Mouse (Mus musculus) adrenal gland, adult 10 weeks (tissue): Measurements from ENCODE around the gene Spint5. TPM values are rescaled to one million over a fixed set of nuclear protein-coding genes. Genes with fewer than 3 reads are reported as not detected.

Experiments used
- polyA plus RNA-seq: library from polyadenylated mRNA; stranded (reverse); fragments of 350-450 nt; fragmentation: Illumina TruSeq; extraction: RNeasy Lipid Tissue Mini Kit (QIAGEN cat#74804); gene quantifications from one replicate; pipeline ENCODE4 v1.2.3, GENCODE M21; 2014; ENCODE audit warnings: low read depth, low replicate concordance

Spint5 gene
- not detected for polyA plus RNA-seq

DNA sequence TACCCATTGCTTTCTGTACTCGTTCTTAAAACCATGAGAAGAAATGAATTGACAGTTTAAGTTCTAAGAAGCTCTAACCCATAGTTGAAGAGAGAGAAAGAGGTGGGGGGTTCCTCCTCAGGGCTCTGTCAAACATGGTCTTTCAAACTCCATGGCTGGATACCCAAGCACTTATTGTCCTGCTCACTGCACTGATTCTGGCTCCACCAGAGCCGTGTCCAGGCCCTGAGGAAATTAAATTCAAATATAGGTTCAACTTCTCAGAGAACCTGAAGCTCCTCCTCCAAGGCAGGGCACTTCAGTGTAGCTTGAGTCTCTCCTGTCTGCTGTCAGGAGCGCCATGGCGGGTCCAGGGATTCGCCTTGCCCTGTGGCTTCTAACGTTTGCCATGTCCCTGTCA is at the start of gene Spint5:
Spint5 (plus strand) TSS at position 301 of the 400 bp plus-strand sequence.

DNA sequence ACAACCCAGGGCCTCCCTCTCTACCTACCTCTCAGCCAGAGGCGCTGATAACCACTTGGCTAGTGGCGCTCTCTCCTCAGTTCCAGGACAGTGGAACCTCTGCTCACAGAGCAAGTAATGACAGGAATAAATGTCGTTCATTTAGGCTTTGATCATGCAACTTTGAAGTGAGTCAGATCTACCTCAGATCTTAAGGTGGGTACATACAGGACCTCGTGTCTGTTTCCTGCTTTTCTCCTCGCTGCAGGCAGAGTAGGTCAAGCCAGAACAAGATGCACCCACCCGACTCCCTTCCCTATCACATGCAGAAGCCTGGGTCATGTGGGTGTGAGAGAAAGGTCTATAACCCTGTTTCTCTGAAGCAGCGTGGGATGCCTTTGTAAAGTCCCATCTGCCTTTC is 41.1 kb upstream of the Spint5 start, which contains the start of gene Wfdc11:
Wfdc11 (minus strand) TSS at position 101 of the 400 bp plus-strand sequence.

GRCm38 (mm10) chr2:164684807-164685206 is 30.3 kb upstream of the Spint5 start, which contains the start of gene Wfdc13:
Wfdc13 (plus strand) TSS chr2:164685107.

GRCm38 (mm10) chr2:164698201-164698600 is 16.9 kb upstream of the Spint5 start, which contains the start of gene Spint4:
Spint4 (plus strand) TSS chr2:164698501.

DNA sequence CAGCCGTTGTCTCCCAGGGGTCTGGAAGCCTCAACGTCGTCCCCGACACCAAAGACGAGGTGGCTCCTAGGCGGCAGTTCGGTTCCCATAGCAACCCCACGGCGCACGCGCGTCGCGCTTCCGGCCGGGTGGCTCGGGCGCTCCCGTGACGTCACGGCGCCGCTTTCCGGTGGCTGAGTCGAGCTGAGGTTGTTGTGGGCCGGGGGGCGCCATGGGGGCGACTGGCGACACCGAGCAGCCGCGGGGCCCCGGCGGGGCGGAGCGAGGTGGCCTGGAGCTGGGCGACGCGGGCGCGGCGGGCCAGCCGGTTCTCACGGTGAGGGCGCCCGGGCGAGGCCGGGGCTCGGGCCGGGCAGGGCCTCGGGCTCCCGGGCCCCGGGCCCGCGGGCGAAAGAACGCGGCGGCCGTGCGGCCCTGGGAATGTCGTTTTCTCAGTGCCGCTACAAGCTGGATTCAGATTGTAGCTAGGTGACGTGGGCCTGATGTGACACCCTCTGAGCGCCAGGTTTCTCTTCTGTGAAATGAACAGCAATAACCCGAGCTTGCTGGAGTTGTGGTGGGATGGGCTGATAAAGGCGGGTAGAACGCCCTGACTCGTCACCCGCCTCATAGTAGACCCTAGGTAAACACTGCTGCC is 30.9 kb downstream of the Spint5 start, which contains the start of the genes Wfdc3 and Dnttip1:
Wfdc3 (minus strand) TSS at position 89 of the 637 bp plus-strand sequence.
Dnttip1 (plus strand) TSS at position 141 of the 637 bp plus-strand sequence.

Other genes starting within 250 kb of the Spint5 start
- not detected for gene Trp53tg5, start 241.6 kb upstream of the Spint5 start, polyA plus RNA-seq
- 3.4 TPM for gene Dbndd2, start 229.2 kb upstream of the Spint5 start, polyA plus RNA-seq
- 7.0 TPM for gene Pigt, start 217.8 kb upstream of the Spint5 start, polyA plus RNA-seq
- gene Wfdc2, start 152.9 kb upstream of the Spint5 start, polyA plus RNA-seq: not detected
- gene Spint3, start 141.8 kb upstream of the Spint5 start, polyA plus RNA-seq: not detected
- not detected for gene Wfdc6a, start 129.9 kb upstream of the Spint5 start, polyA plus RNA-seq
- gene Eppin, start 121.7 kb upstream of the Spint5 start, polyA plus RNA-seq: not detected
- gene Wfdc6b, start 101.8 kb upstream of the Spint5 start, polyA plus RNA-seq: not detected
- not detected for gene Wfdc8, start 101.7 kb upstream of the Spint5 start, polyA plus RNA-seq
- gene Wfdc16, start 76.5 kb upstream of the Spint5 start, polyA plus RNA-seq: not detected
- not detected for gene Wfdc10, start 59.3 kb upstream of the Spint5 start, polyA plus RNA-seq
- gene Wfdc9, start 58.7 kb upstream of the Spint5 start, polyA plus RNA-seq: not detected
- not detected for gene Wfdc11, start 41.2 kb upstream of the Spint5 start, polyA plus RNA-seq
- not detected for gene Wfdc13, start 30.2 kb upstream of the Spint5 start, polyA plus RNA-seq
- not detected for gene Spint4, start 16.8 kb upstream of the Spint5 start, polyA plus RNA-seq
- gene Wfdc3, start 30.6 kb downstream of the Spint5 start, polyA plus RNA-seq: 0.35 TPM
- 4.6 TPM for gene Dnttip1, start 30.7 kb downstream of the Spint5 start, polyA plus RNA-seq
- 2.9 TPM for gene Ube2c, start 54.6 kb downstream of the Spint5 start, polyA plus RNA-seq
- 8.5 TPM for gene Tnnc2, start 64.7 kb downstream of the Spint5 start, polyA plus RNA-seq
- gene Snx21, start 70.5 kb downstream of the Spint5 start, polyA plus RNA-seq: 3.9 TPM
- not detected for gene Acot8, start 89.6 kb downstream of the Spint5 start, polyA plus RNA-seq
- gene Zswim3, start 89.8 kb downstream of the Spint5 start, polyA plus RNA-seq: 1.8 TPM
- gene Zswim1, start 107.4 kb downstream of the Spint5 start, polyA plus RNA-seq: 4.4 TPM
- not detected for gene Spata25, start 113.2 kb downstream of the Spint5 start, polyA plus RNA-seq
- 30.7 TPM for gene Ctsa, start 117.6 kb downstream of the Spint5 start, polyA plus RNA-seq
- not detected for gene Neurl2, start 118.2 kb downstream of the Spint5 start, polyA plus RNA-seq
- 0.87 TPM for gene Pltp, start 142.4 kb downstream of the Spint5 start, polyA plus RNA-seq
- gene Pcif1, start 164.0 kb downstream of the Spint5 start, polyA plus RNA-seq: 4.0 TPM
- gene Zfp335, start 196.5 kb downstream of the Spint5 start, polyA plus RNA-seq: 0.17 TPM
- not detected for gene Mmp9, start 225.5 kb downstream of the Spint5 start, polyA plus RNA-seq
- gene Slc12a5, start 245.5 kb downstream of the Spint5 start, polyA plus RNA-seq: 4.1 TPM